Mouse (Mus musculus): ENCODE measurements at regions not wholly inside any gene's neighbourhood (a gene's known extent, or its start where the extent isn't known, plus 50 kb on each side); places are given as distances from the start of the nearest gene placed in this dataset.

- ATAC-seq (ENCODE audit: insufficient read depth, low FRiP score) = no peak
- WGBS = 33% methylated on average over 5 of the region's 5 CpGs
Measured at GRCm38 (mm10) chr19:30393791-30394190, 155.7 kb downstream of the Dkk1 start.

GRCm38 (mm10) chr19:30406943-30407342 lies 142.5 kb downstream of the Dkk1 start:
- no peak overlapping the region for H3K27ac ChIP-seq (ENCODE audit: low read length)
- H3K27me3 ChIP-seq (ENCODE audit: control insufficient read depth, insufficient read depth, low read length) = no peaks in the 10 kb centered on the region
- H3K4me1 ChIP-seq (ENCODE audit: control insufficient read depth, insufficient read depth, low read length) = no peaks in the 10 kb centered on the region
- no peak for ATAC-seq (ENCODE audit: insufficient read depth, low FRiP score)
- no peaks in the 10 kb centered on the region for H3K36me3 ChIP-seq (ENCODE audit: control insufficient read depth, insufficient read depth, low read length)
- no peak overlapping the region for H3K4me2 ChIP-seq (ENCODE audit: low read depth, low read length)
- no peak overlapping the region for H3K4me3 ChIP-seq (replicated peaks; ENCODE audit: low read length)
- 85% methylated on average over 6 of the region's 6 CpGs for WGBS
- no peak overlapping the region for H3K9ac ChIP-seq (ENCODE audit: low read length)
- no peaks in the 10 kb centered on the region for H3K9me3 ChIP-seq (replicated peaks; ENCODE audit: control insufficient read depth, low read length)

More at GRCm38 (mm10) chr19:30393791-30394190, 155.7 kb downstream of the Dkk1 start:
- Histone ChIP-seq H3K4me3 (replicated peaks; ENCODE audit: low read length) (no peak overlapping the region), H3K27ac (ENCODE audit: low read length) (no peak overlapping the region), H3K4me1 (ENCODE audit: control insufficient read depth, insufficient read depth, low read length) (no peaks in the 10 kb centered on the region), H3K36me3 (ENCODE audit: control insufficient read depth, insufficient read depth, low read length) (no peaks in the 10 kb centered on the region), H3K4me2 (ENCODE audit: low read depth, low read length) (no peak overlapping the region), H3K27me3 (ENCODE audit: control insufficient read depth, insufficient read depth, low read length) (no peaks in the 10 kb centered on the region), H3K9me3 (replicated peaks; ENCODE audit: control insufficient read depth, low read length) (no peaks in the 10 kb centered on the region), H3K9ac (ENCODE audit: low read length) (no peak overlapping the region)

GRCm38 (mm10) chr19:30419556-30420280 lies 129.7 kb downstream of the Dkk1 start:
- H3K9me3 ChIP-seq (replicated peaks; ENCODE audit: control insufficient read depth, low read length) = no peaks in the 10 kb centered on the region
- no peak overlapping the region for H3K27ac ChIP-seq (ENCODE audit: low read length)
- H3K4me2 ChIP-seq (ENCODE audit: low read depth, low read length) = no peak overlapping the region
- no peaks in the 10 kb centered on the region for H3K4me1 ChIP-seq (ENCODE audit: control insufficient read depth, insufficient read depth, low read length)
- H3K9ac ChIP-seq (ENCODE audit: low read length) = no peak overlapping the region
- H3K36me3 ChIP-seq (ENCODE audit: control insufficient read depth, insufficient read depth, low read length) = no peaks in the 10 kb centered on the region
- WGBS = 24% methylated on average over 10 of the region's 10 CpGs
- H3K27me3 ChIP-seq (ENCODE audit: control insufficient read depth, insufficient read depth, low read length) = no peaks in the 10 kb centered on the region
- H3K4me3 ChIP-seq (replicated peaks; ENCODE audit: low read length) = no peak overlapping the region
- no peak for ATAC-seq (ENCODE audit: insufficient read depth, low FRiP score)

- no peak overlapping the region for H3K4me2 ChIP-seq (ENCODE audit: low read depth, low read length)
- H3K4me3 ChIP-seq (replicated peaks; ENCODE audit: low read length) = no peak overlapping the region
- no peaks in the 10 kb centered on the region for H3K9me3 ChIP-seq (replicated peaks; ENCODE audit: control insufficient read depth, low read length)
- ATAC-seq (ENCODE audit: insufficient read depth, low FRiP score) = no peak
- H3K36me3 ChIP-seq (ENCODE audit: control insufficient read depth, insufficient read depth, low read length) = no peaks in the 10 kb centered on the region
- no peak overlapping the region for H3K9ac ChIP-seq (ENCODE audit: low read length)
- no peaks in the 10 kb centered on the region; the same call in 1 of the 2 replicates for H3K27me3 ChIP-seq (ENCODE audit: control insufficient read depth, insufficient read depth, low read length)
- 82% methylated on average over 2 of the region's 2 CpGs for WGBS
- H3K4me1 ChIP-seq (ENCODE audit: control insufficient read depth, insufficient read depth, low read length) = no peaks in the 10 kb centered on the region
- H3K27ac ChIP-seq (ENCODE audit: low read length) = no peak overlapping the region
Measured at GRCm38 (mm10) chr19:30425627-30426026, 123.8 kb downstream of the Dkk1 start.

- no peak overlapping the region for H3K4me2 ChIP-seq (ENCODE audit: low read depth, low read length)
- no peak overlapping the region for H3K4me3 ChIP-seq (replicated peaks; ENCODE audit: low read length)
- no peaks in the 10 kb centered on the region; the same call in 1 of the 2 replicates for H3K27me3 ChIP-seq (ENCODE audit: control insufficient read depth, insufficient read depth, low read length)
- H3K27ac ChIP-seq (ENCODE audit: low read length) = no peak overlapping the region
- H3K9ac ChIP-seq (ENCODE audit: low read length) = no peak overlapping the region
- no peaks in the 10 kb centered on the region for H3K36me3 ChIP-seq (ENCODE audit: control insufficient read depth, insufficient read depth, low read length)
- no peak for ATAC-seq (ENCODE audit: insufficient read depth, low FRiP score)
- H3K4me1 ChIP-seq (ENCODE audit: control insufficient read depth, insufficient read depth, low read length) = no peaks in the 10 kb centered on the region
- H3K9me3 ChIP-seq (replicated peaks; ENCODE audit: control insufficient read depth, low read length) = no peaks in the 10 kb centered on the region
- 8% methylated on average over 2 of the region's 2 CpGs for WGBS
Measured at GRCm38 (mm10) chr19:30427484-30427883, 122.0 kb downstream of the Dkk1 start.

- Histone ChIP-seq H3K27me3 (ENCODE audit: control insufficient read depth, insufficient read depth, low read length) (no peaks in the 10 kb centered on the region), H3K36me3 (ENCODE audit: control insufficient read depth, insufficient read depth, low read length) (no peaks in the 10 kb centered on the region), H3K4me2 (ENCODE audit: low read depth, low read length) (no peak overlapping the region), H3K9ac (ENCODE audit: low read length) (no peak overlapping the region), H3K4me1 (ENCODE audit: control insufficient read depth, insufficient read depth, low read length) (no peaks in the 10 kb centered on the region), H3K27ac (ENCODE audit: low read length) (no peak overlapping the region), H3K4me3 (replicated peaks; ENCODE audit: low read length) (no peak overlapping the region), H3K9me3 (replicated peaks; ENCODE audit: control insufficient read depth, low read length) (no peaks in the 10 kb centered on the region)
- WGBS = 90% methylated on average over 1 of the region's 1 CpGs
- no peak for ATAC-seq (ENCODE audit: insufficient read depth, low FRiP score)
Measured at GRCm38 (mm10) chr19:30433141-30433540, 116.3 kb downstream of the Dkk1 start.

- no peak for ATAC-seq (ENCODE audit: insufficient read depth, low FRiP score)
- 58% methylated on average over 12 of the region's 12 CpGs for WGBS
- H3K4me3 ChIP-seq (replicated peaks; ENCODE audit: low read length) = no peak overlapping the region
- H3K4me1 ChIP-seq (ENCODE audit: control insufficient read depth, insufficient read depth, low read length) = no peaks in the 10 kb centered on the region
- H3K9ac ChIP-seq (ENCODE audit: low read length) = no peak overlapping the region
- no peaks in the 10 kb centered on the region for H3K36me3 ChIP-seq (ENCODE audit: control insufficient read depth, insufficient read depth, low read length)
- no peak overlapping the region for H3K4me2 ChIP-seq (ENCODE audit: low read depth, low read length)
- no peaks in the 10 kb centered on the region for H3K9me3 ChIP-seq (replicated peaks; ENCODE audit: control insufficient read depth, low read length)
- H3K27me3 ChIP-seq (ENCODE audit: control insufficient read depth, insufficient read depth, low read length) = no peaks in the 10 kb centered on the region
- H3K27ac ChIP-seq (ENCODE audit: low read length) = no peak overlapping the region
Measured at GRCm38 (mm10) chr19:30435054-30435738, 114.3 kb downstream of the Dkk1 start.

GRCm38 (mm10) chr19:30450869-30451542 lies 98.5 kb downstream of the Dkk1 start:
- Histone ChIP-seq H3K27me3 (ENCODE audit: control insufficient read depth, insufficient read depth, low read length) (no peaks in the 10 kb centered on the region), H3K9me3 (replicated peaks; ENCODE audit: control insufficient read depth, low read length) (no peaks in the 10 kb centered on the region), H3K27ac (ENCODE audit: low read length) (no peak overlapping the region), H3K4me1 (ENCODE audit: control insufficient read depth, insufficient read depth, low read length) (no peaks in the 10 kb centered on the region), H3K36me3 (ENCODE audit: control insufficient read depth, insufficient read depth, low read length) (no peaks in the 10 kb centered on the region), H3K4me3 (replicated peaks; ENCODE audit: low read length) (no peak overlapping the region), H3K9ac (ENCODE audit: low read length) (no peak overlapping the region), H3K4me2 (ENCODE audit: low read depth, low read length) (no peak overlapping the region)
- 84% methylated on average over 13 of the region's 13 CpGs for WGBS
- no peak for ATAC-seq (ENCODE audit: insufficient read depth, low FRiP score)

- Histone ChIP-seq H3K4me2 (ENCODE audit: low read depth, low read length) (no peak overlapping the region), H3K4me1 (ENCODE audit: control insufficient read depth, insufficient read depth, low read length) (no peaks in the 10 kb centered on the region), H3K27me3 (ENCODE audit: control insufficient read depth, insufficient read depth, low read length) (no peaks in the 10 kb centered on the region), H3K9ac (ENCODE audit: low read length) (no peak overlapping the region), H3K27ac (ENCODE audit: low read length) (no peak overlapping the region), H3K9me3 (replicated peaks; ENCODE audit: control insufficient read depth, low read length) (no peaks in the 10 kb centered on the region), H3K36me3 (ENCODE audit: control insufficient read depth, insufficient read depth, low read length) (no peaks in the 10 kb centered on the region), H3K4me3 (replicated peaks; ENCODE audit: low read length) (no peak overlapping the region)
- 66% methylated on average over 8 of the region's 8 CpGs for WGBS
- ATAC-seq (ENCODE audit: insufficient read depth, low FRiP score) = no peak
Measured at GRCm38 (mm10) chr19:30451543-30451920, 97.9 kb downstream of the Dkk1 start.

All from stomach, embryonic 16.5 days (tissue).